Mouse (Mus musculus): ENCODE data around the gene Pgap1. TPM values are rescaled to one million over a fixed set of nuclear protein-coding genes. Genes with fewer than 3 reads are reported as not detected.

The Pgap1 gene
- polyA plus RNA-seq, 1 experiment from 2014 or later, result 12.4 TPM

Other genes starting within 250 kb of the Pgap1 start
- 24.8 and 27.7 TPM in 2 replicates for gene Gtf3c3, start 118.7 kb downstream of the Pgap1 start, polyA plus RNA-seq (2016; fragmentation: Nextera tagmentation; extraction: Ambion mirVana)

Measured in neural tube, embryonic 12.5 days (tissue).